Mouse (Mus musculus) regulatory T cell (primary cell): Measurements from ENCODE around the gene Erich2.

ENCODE experiments used
- in situ Hi-C: fragments of 300-600 bp; cut with MboI, MseI; formaldehyde crosslinking; loops from one replicate; pipeline ENCODE4 v1.15.1; 2025; ENCODE audit warnings: high pct_unique_total_duplicates

Gene Erich2

GRCm38 (mm10) chr2:70508496-70508895 is at the start of gene Erich2:
Gene Erich2 (plus strand): TSS chr2:70508819.
- in situ Hi-C loops = no loop called here

- in situ Hi-C loops = no loop called here
Observed at GRCm38 (mm10) chr2:70463606-70464005, 45.0 kb upstream of the Erich2 start.

- in situ Hi-C loops = no loop called here
Observed at GRCm38 (mm10) chr2:70471136-70471535, 37.5 kb upstream of the Erich2 start.

GRCm38 (mm10) chr2:70471861-70472620 is 36.6 kb upstream of the Erich2 start:
- in situ Hi-C loops = no loop called here

- in situ Hi-C loops = no loop called here
Observed at GRCm38 (mm10) chr2:70497715-70498318, 10.8 kb upstream of the Erich2 start.

GRCm38 (mm10) chr2:70503436-70503835 is 5.2 kb upstream of the Erich2 start:
- in situ Hi-C loops = no loop called here

- in situ Hi-C loops = no loop called here
Observed at GRCm38 (mm10) chr2:70505229-70505628, 3.4 kb upstream of the Erich2 start.

GRCm38 (mm10) chr2:70505896-70506295 is 2.7 kb upstream of the Erich2 start:
- in situ Hi-C loops = no loop called here

- in situ Hi-C loops = no loop called here
Observed at GRCm38 (mm10) chr2:70506372-70506771, 2.2 kb upstream of the Erich2 start.

GRCm38 (mm10) chr2:70509021-70509632 is 508 bp downstream of the Erich2 start:
- in situ Hi-C loops = no loop called here

- in situ Hi-C loops = loop anchor here (10.0 kb wide), 1 partner anchor 293 kb away; no protein-coding TSS in a partner anchor
Observed at GRCm38 (mm10) chr2:70538283-70538682, 29.7 kb downstream of the Erich2 start.

GRCm38 (mm10) chr2:70550671-70551070 is 42.1 kb downstream of the Erich2 start:
- in situ Hi-C loops = no loop called here

- in situ Hi-C loops = no loop called here
Observed at GRCm38 (mm10) chr2:70551446-70551845, 42.8 kb downstream of the Erich2 start.

- in situ Hi-C loops = no loop called here
Observed at GRCm38 (mm10) chr2:70552067-70552598, 43.5 kb downstream of the Erich2 start.

- in situ Hi-C loops = no loop called here
Observed at GRCm38 (mm10) chr2:70552772-70553171, 44.2 kb downstream of the Erich2 start, which contains the start of gene Gad1. Gene Gad1 (plus strand): TSS chr2:70553072.

GRCm38 (mm10) chr2:70553826-70554225 is 45.2 kb downstream of the Erich2 start:
- in situ Hi-C loops = no loop called here

- in situ Hi-C loops = no loop called here
Observed at GRCm38 (mm10) chr2:70558112-70558842, 49.7 kb downstream of the Erich2 start.

- in situ Hi-C loops = no loop called here
Observed at GRCm38 (mm10) chr2:70558843-70559451, 50.3 kb downstream of the Erich2 start.

- in situ Hi-C loops = no loop called here
Observed at GRCm38 (mm10) chr2:70559520-70559919, 50.9 kb downstream of the Erich2 start.

GRCm38 (mm10) chr2:70561077-70561795 is 52.6 kb downstream of the Erich2 start:
- in situ Hi-C loops = loop anchor here (10.0 kb wide), 1 partner anchor 336 kb away; no protein-coding TSS in a partner anchor
